8 mouse cellular contexts compared by ENCODE assay signal in the genomic region with DNA sequence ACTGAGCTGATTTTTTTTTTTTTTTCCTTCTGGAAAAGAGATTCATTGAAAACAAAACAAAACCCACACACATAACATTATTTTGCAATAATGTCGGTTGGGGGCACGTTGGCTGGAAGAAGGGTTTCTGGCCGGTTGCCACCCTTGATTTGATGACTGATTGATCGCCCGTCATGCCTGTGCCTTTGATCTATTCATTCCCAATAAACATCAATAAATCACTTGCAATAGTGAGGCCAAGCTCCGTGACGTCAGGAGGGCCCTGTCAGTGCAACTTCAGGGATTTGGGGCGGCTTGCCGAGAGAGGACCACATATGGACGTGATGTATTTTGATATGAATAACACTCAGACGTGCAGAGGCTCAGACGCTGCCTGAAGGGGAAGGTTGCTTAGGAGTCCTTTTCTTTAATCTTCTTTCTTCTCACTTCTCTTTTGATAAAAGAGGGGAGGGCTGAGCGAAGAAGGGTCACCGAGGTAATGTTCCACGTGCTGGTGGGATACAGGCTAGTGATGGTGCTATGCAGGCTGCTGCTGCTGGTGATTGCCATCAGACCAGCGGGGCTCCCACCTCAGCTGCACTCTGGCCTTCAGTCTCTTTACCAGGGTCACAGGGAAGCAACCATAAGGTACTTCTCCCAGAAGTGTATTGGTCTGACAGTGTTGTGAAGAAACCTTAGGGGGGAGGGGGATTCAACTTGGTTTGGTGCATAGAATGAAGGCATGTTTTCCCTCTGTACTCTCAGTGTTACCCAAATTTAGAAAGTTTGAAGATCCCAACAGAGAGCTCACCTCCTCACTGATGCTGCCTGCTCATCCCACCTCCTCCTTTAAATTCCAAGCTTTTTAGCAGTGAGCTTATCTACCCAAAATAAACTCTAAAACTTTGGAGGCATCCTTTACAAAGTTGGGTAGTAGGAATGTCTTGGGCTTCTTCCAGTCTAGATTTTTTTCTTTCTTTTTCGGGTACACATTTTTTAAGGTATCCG. TPM values are rescaled to one million over a fixed set of nuclear protein-coding genes. Genes with fewer than 3 reads are reported as not detected.
DNase-seq lines count a peak whose midpoint lies in the region; TF ChIP-seq lines count a peak whose summit lies in the region.

No protein-coding gene starts in this region.

- DNase-seq in cerebellum, adult 18-20 months, result peak; percentile 15 to 43
- DNase-seq in cerebellum, postnatal 4 days (ENCODE audit: low spot score in 2 of 2), result no peak
- DNase-seq in ES-E14 (ENCODE audit: low read depth, low spot score), result no peak
- DNase-seq in forelimb bud, embryonic 11.5 days (ENCODE audit: low read depth, low spot score), result peak; percentile 35
- DNase-seq in lung, postnatal 10 days, result peak; percentile 21
- DNase-seq in thymus, postnatal 10 days (ENCODE audit: low spot score in 2 of 2), result no peak
- no peak for DNase-seq in gastrocnemius, postnatal 4 days (ENCODE audit: low spot score in 2 of 2)
- DNase-seq in gastrocnemius, postnatal 10 days, result no peak

- in situ Hi-C loops in ES-E14 (cut with MboI; ENCODE audit: low sequenced_read_pairs in 2 of 2, unreplicated experiment in 2 of 2), result loop anchor here (25.0 kb wide), 1 partner anchor 1063 kb away; the partner anchor contains the start of gene Zfp536 (in 2 of the 2)

- peaks cover 0 to 9% of the 10 kb centered on the region in 2 experiments; a peak in 1 of 4 replicates for H3K4me1 ChIP-seq in ES-E14 (ENCODE audit: control insufficient read depth in 2 of 2, insufficient read depth in 2 of 2, low read length in 2 of 2, poor library complexity in 1 of 2)

- H3K27ac ChIP-seq in ES-E14 (ENCODE audit: insufficient read depth, low read depth, low read length, poor library complexity, severe bottlenecking), result no peak overlapping the region; the same call in 1 of the 2 replicates

- H3K9ac ChIP-seq in ES-E14 (ENCODE audit: insufficient read depth, low read depth, low read length, poor library complexity, severe bottlenecking), result no peak overlapping the region

- peak overlapping the region; percentile 92 to 98 for H3K4me3 ChIP-seq in ES-E14 (ENCODE audit: insufficient read depth in 1 of 2, low read depth in 1 of 2, low read length in 2 of 2, poor library complexity in 1 of 2, severe bottlenecking in 1 of 2)

- no peaks in the 10 kb centered on the region for H3K9me3 ChIP-seq in ES-E14 (ENCODE audit: control insufficient read depth, insufficient read depth, low read depth, low read length)

- no peaks in the 10 kb centered on the region for H3K36me3 ChIP-seq in ES-E14 (ENCODE audit: control insufficient read depth, insufficient read depth, low read length, poor library complexity, severe bottlenecking)

TF ChIP-seq in ES-E14, 5 proteins besides CTCF, POLR2A, EP300 and RAD21:
- TF ChIP-seq ZC3H11A (IDR thresholded peaks at IDR 0.05; ENCODE audit: borderline replicate concordance, low read depth, low read length) (no peak), ZNF384 (IDR thresholded peaks at IDR 0.05; ENCODE audit: low read depth, low read length) (no peak), CHD2 (IDR thresholded peaks at IDR 0.05; ENCODE audit: low read depth, low read length) (no peak), MAFK (IDR thresholded peaks at IDR 0.05; ENCODE audit: insufficient read depth, low read depth, low read length) (no peak), HCFC1 (IDR thresholded peaks at IDR 0.05; ENCODE audit: borderline replicate concordance, insufficient read depth, low read length) (no peak)

RNA-seq across cellular contexts. Expression of gene Tshz3, which starts 1.4 kb away (rescaled TPM):
- 1.6 and 2.1 TPM in 2 replicates for total RNA-seq in ES-E14 (2012; rRNA removed)
- total RNA-seq in gastrocnemius, postnatal 4 days (2021), result 10 to 100 TPM; 15.9 to 18.8 TPM
- total RNA-seq in gastrocnemius, postnatal 10 days (2021), result 10 to 100 TPM in 1 of 2 experiments, 1 to 10 TPM in 1; 7.8 to 11.0 TPM

Comparison
In these comparisons a context has a peak if more than half of its experiments do, and no peak if none do; other contexts are left out.
1. DNase-seq: peak in cerebellum, adult 18-20 months (2 of 2), forelimb bud, embryonic 11.5 days (single experiment) and lung, postnatal 10 days (single experiment); none in cerebellum, postnatal 4 days (0 of 2), ES-E14 (single experiment), thymus, postnatal 10 days (0 of 2), gastrocnemius, postnatal 4 days (0 of 2) and gastrocnemius, postnatal 10 days (single experiment).